Mouse (Mus musculus): Measurements from ENCODE around the gene Tldc1. TPM values are rescaled to one million over a fixed set of nuclear protein-coding genes. Genes with fewer than 3 reads are reported as not detected.

The Tldc1 gene
- total RNA-seq (2023), result 1 to 10 TPM; 3.6 to 4.6 TPM

GRCm38 (mm10) chr8:119778263-119778662 lies at the start of gene Tldc1:
Tldc1 (minus strand) TSS chr8:119778416.

Other genes starting within 250 kb of the Tldc1 start
- 100 to 1,000 TPM; 120 to 125 TPM for gene Mbtps1, start 219.7 kb downstream of the Tldc1 start, total RNA-seq (2023)
- 10 to 100 TPM; 44.1 to 52.3 TPM for gene Hsdl1, start 203.2 kb downstream of the Tldc1 start, total RNA-seq (2023)
- not detected for gene Dnaaf1, start 203.2 kb downstream of the Tldc1 start, total RNA-seq (2023)
- gene Taf1c, start 173.2 kb downstream of the Tldc1 start, total RNA-seq (2023), result 10 to 100 TPM; 20.7 to 21.4 TPM
- not detected for gene Adad2, start 165.7 kb downstream of the Tldc1 start, total RNA-seq (2023)
- gene Kcng4, start 142.7 kb downstream of the Tldc1 start, total RNA-seq (2023), result not detected
- not detected for gene Wfdc1, start 112.1 kb downstream of the Tldc1 start, total RNA-seq (2023)
- not detected for gene Atp2c2, start 78.4 kb downstream of the Tldc1 start, total RNA-seq (2023)
- 100 to 1,000 TPM; 381 to 385 TPM for gene Cotl1, start 62.1 kb upstream of the Tldc1 start, total RNA-seq (2023)
- gene Klhl36, start 83.8 kb upstream of the Tldc1 start, total RNA-seq (2023), result 10 to 100 TPM; 13.2 to 14.1 TPM
- 100 to 1,000 TPM; 102 to 117 TPM for gene Usp10, start 131.9 kb upstream of the Tldc1 start, total RNA-seq (2023)
- gene Gm20388, start 132.4 kb upstream of the Tldc1 start, total RNA-seq (2023), result 1 to 10 TPM in 1 of 2 experiments, not detected in 1; 1.8 TPM
- gene Crispld2, start 214.0 kb upstream of the Tldc1 start, total RNA-seq (2023), result not detected